Mouse (Mus musculus) C2C12 (cell line): ENCODE data around the gene Usp4. TPM values are rescaled to one million over a fixed set of nuclear protein-coding genes. Genes with fewer than 3 reads are reported as not detected.

Source experiments
- H3K27me3 ChIP-seq: one replicate; pipeline ENCODE4 v1.6.1; 2011; ENCODE audit not compliant: control insufficient read depth, insufficient read depth, insufficient read length
- H3K36me3 ChIP-seq: one replicate; pipeline ENCODE4 v1.6.1; 2011; ENCODE audit not compliant: control insufficient read depth, insufficient read depth
- H3K4me3 ChIP-seq: one replicate; pipeline ENCODE4 v1.5.1; 2011; ENCODE audit warnings: mild to moderate bottlenecking, control low read depth; ENCODE audit not compliant: poor library complexity, insufficient read depth, severe bottlenecking
- H3K79me2 ChIP-seq: one replicate; pipeline ENCODE4 v1.6.1; 2011; ENCODE audit not compliant: control insufficient read depth, insufficient read depth
- H3K79me3 ChIP-seq: one replicate; pipeline ENCODE4 v1.6.1; 2011; ENCODE audit warnings: low read depth, control low read depth
- H3ac ChIP-seq: one replicate; pipeline ENCODE3; 2011; ENCODE audit warnings: low read depth; ENCODE audit not compliant: control insufficient read depth, insufficient read length
- CEBPB ChIP-seq: IDR thresholded peaks from one replicate; pipeline ENCODE4 v1.6.1; 2011; ENCODE audit warnings: low read depth, mild to moderate bottlenecking, control low read depth, moderate library complexity
- CTCF ChIP-seq: IDR thresholded peaks from one replicate; pipeline ENCODE4 v1.5.1; 2011; ENCODE audit not compliant: control insufficient read depth, insufficient read depth, insufficient read length
- FOSL1 ChIP-seq: IDR thresholded peaks from one replicate; pipeline ENCODE4 v1.8.0; 2011; ENCODE audit warnings: mild to moderate bottlenecking, low read length; ENCODE audit not compliant: poor library complexity, insufficient read depth, severe bottlenecking
- MAX ChIP-seq: IDR thresholded peaks from one replicate; pipeline ENCODE4 v1.6.1; 2011; ENCODE audit warnings: mild to moderate bottlenecking, control low read depth
- MYOD1 ChIP-seq: IDR thresholded peaks from one replicate; pipeline ENCODE4 v1.6.1; 2011; ENCODE audit warnings: low read depth; ENCODE audit not compliant: control insufficient read depth, insufficient read length
- MYOG ChIP-seq: IDR thresholded peaks from one replicate; pipeline ENCODE4 v1.6.1; 2011; ENCODE audit not compliant: control insufficient read depth, insufficient read length; ENCODE audit errors: extremely low read depth
- USF1 ChIP-seq: IDR thresholded peaks from one replicate; pipeline ENCODE4 v1.6.1; 2011; ENCODE audit warnings: low read depth, mild to moderate bottlenecking, control low read depth, moderate library complexity
- long read RNA-seq, 2 experiments: library from polyadenylated mRNA; unstranded; transcript quantifications; one replicate each; pipeline ENCODE4 v2.0.0; 2019 to 2020
- polyA plus RNA-seq: library from polyadenylated mRNA; unstranded; fragments of >200 nt; fragmentation: generic; extraction: Trizol; gene quantifications from one replicate; pipeline ENCODE4 v1.2.1, GENCODE M21; 2012; ENCODE audit warnings: missing spikeins

The Usp4 gene
- 82.3 TPM for polyA plus RNA-seq
- long read RNA-seq, experiment 1, transcript Usp4-209 (21 exons, 3,436 nt), result minor isoform, 17 of 77 reads
- long read RNA-seq, experiment 1, transcript Usp4-201 (22 exons, 3,662 nt), result major isoform, 30 of 77 reads
- long read RNA-seq, experiment 1, partial matches to known transcripts, result 13 of 77 reads
- long read RNA-seq, experiment 1, other reads (novel, unspliced or antisense), result 15 of 77 reads
- long read RNA-seq, experiment 2, transcript Usp4-209 (21 exons, 3,436 nt), result minor isoform, 297 of 1,403 reads
- long read RNA-seq, experiment 2, transcript Usp4-201 (22 exons, 3,662 nt), result major isoform, 897 of 1,403 reads
- long read RNA-seq, experiment 2, partial matches to known transcripts, result 30 of 1,403 reads
- long read RNA-seq, experiment 2, other reads (novel, unspliced or antisense), result 179 of 1,403 reads

DNA sequence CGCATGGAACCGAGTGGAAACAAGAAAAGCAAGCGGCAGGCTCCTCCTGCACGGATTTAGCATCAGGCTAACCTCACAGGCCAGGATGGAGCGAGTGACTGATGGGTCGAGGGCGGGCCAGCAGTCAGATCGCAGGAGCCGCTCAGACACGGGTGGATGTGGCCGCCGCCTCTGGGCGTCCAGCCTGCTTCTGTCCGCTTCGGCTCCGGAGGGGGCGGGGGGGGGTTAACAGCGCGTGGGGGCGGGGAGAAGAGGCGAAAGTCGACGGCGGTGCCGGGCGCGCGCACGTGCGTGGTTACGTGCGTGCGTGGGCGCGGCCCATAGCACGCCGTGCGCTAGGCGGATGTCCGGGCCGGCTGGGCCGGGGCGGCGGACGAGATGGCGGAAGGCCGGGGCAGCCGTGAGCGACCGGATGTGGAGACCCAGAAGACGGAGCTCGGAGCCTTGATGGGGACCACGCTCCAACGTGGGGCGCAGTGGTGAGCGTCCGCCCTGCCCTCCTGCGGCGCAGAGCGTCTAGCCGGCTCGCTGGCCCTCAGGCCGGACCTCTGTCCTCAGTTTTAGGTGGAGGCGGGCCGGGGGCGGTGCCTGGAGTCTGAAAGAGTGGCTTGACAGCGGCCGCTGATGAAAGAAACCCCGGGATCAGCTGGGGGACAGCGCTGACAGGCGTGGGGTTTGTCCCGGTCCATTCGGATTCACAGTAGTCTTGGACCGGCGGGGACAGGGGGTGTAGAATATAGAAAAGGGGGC lies at the start of gene Usp4:
Gene Usp4 (plus strand): TSS at position 314 of the 750 bp plus-strand sequence.
- Histone ChIP-seq H3ac (peak within 1 kb of the TSS; percentile 96), H3K36me3 (peaks cover 29% of the 10 kb centered on the region), H3K79me3 (peaks cover 26% of the 10 kb centered on the region), H3K4me3 (peak within 1 kb of the TSS; percentile 74), H3K79me2 (peaks cover 35% of the 10 kb centered on the region), H3K27me3 (no peaks in the 10 kb centered on the region)
- TF ChIP-seq MAX (peak; percentile 37), CEBPB (no peak)

DNA sequence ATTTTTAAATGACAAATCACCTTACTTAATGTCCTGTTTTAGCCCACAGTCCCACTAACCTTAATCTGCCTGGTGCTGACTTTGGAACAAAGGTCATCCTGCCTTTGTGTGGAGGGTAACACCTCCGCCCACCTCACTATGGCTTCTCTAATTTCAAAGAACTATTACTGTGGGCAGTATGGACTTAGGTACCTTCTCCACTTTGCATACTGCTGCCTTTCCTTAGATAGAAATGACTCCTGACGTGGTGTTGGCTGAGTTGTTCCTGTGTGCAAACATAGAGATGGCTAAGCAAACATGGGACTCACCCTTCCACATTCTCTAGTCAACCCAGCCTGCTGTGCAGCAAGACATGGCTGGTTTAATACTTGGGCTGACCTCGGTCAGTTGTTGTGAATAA lies 45.8 kb upstream of the Usp4 start:
- H3K4me3 ChIP-seq, result no peak overlapping the region
- peaks cover 31% of the 10 kb centered on the region for H3K79me2 ChIP-seq
- no peak for TF ChIP-seq USF1
- no peak for TF ChIP-seq CTCF
- TF ChIP-seq MYOG, result no peak
- no peak for TF ChIP-seq MYOD1
- TF ChIP-seq FOSL1, result no peak
- TF ChIP-seq MAX, result no peak
- TF ChIP-seq CEBPB, result no peak
- peaks cover 9% of the 10 kb centered on the region for H3K79me3 ChIP-seq
- no peaks in the 10 kb centered on the region for H3K27me3 ChIP-seq
- H3ac ChIP-seq, result no peak overlapping the region
- H3K36me3 ChIP-seq, result peaks cover 16% of the 10 kb centered on the region

DNA sequence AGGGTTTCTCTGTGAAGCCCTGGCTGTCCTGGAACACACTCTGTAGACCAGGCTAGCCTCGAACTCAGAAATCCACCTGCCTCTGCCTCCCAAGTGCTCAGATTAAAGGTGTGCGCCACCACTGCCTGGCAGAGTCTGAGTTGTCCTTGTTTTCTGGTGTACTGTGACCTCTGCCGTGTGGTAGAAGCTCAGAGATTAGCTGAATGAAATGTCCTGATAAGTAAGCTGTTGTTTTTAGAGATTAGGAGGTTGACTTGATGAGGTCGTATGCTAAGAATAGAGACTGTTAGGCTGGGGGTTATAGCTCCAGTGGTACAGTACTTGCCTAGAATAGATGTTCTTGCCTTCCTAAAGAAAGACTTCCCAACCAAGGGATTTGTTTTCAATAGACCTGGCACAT lies 42.9 kb upstream of the Usp4 start:
- peak overlapping the region; percentile 83 for H3K4me3 ChIP-seq
- peaks cover 38% of the 10 kb centered on the region for H3K79me3 ChIP-seq

DNA sequence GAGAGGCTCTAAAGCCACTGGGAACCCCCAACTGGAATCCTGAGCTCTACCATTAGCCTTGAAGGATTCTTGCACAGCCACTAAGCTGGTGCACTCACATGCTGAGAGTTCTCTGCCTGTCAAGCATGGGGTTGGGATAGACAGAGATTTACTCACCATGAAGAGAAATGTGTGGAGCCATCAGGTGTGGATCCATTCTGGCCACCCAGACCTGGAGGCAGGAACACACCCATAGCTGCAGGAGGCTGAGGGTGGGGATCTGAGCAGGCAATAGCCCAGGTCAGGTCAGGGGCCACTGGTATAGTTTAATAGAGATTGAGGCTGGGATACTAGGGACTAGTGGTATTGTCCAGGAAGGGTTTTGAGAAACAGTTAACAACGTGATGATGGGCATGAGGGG lies 42.5 kb upstream of the Usp4 start:
- peaks cover 64% of the 10 kb centered on the region for H3K79me2 ChIP-seq
- H3K4me3 ChIP-seq, result peak overlapping the region; percentile 83
- TF ChIP-seq FOSL1, result no peak
- no peak for TF ChIP-seq MAX
- no peak for TF ChIP-seq USF1
- no peak for TF ChIP-seq CEBPB
- no peak for TF ChIP-seq MYOG
- no peak for TF ChIP-seq CTCF
- no peak for TF ChIP-seq MYOD1
- H3ac ChIP-seq, result peak overlapping the region; percentile 94
- no peaks in the 10 kb centered on the region for H3K27me3 ChIP-seq
- peaks cover 22% of the 10 kb centered on the region for H3K36me3 ChIP-seq
- H3K79me3 ChIP-seq, result peaks cover 42% of the 10 kb centered on the region

More for the DNA sequence above, 42.9 kb upstream of the Usp4 start:
- Histone ChIP-seq H3K27me3 (no peaks in the 10 kb centered on the region), H3ac (no peak overlapping the region), H3K79me2 (peaks cover 60% of the 10 kb centered on the region), H3K36me3 (peaks cover 22% of the 10 kb centered on the region)
- TF ChIP-seq CTCF, result no peak
- TF ChIP-seq MAX, result no peak

DNA sequence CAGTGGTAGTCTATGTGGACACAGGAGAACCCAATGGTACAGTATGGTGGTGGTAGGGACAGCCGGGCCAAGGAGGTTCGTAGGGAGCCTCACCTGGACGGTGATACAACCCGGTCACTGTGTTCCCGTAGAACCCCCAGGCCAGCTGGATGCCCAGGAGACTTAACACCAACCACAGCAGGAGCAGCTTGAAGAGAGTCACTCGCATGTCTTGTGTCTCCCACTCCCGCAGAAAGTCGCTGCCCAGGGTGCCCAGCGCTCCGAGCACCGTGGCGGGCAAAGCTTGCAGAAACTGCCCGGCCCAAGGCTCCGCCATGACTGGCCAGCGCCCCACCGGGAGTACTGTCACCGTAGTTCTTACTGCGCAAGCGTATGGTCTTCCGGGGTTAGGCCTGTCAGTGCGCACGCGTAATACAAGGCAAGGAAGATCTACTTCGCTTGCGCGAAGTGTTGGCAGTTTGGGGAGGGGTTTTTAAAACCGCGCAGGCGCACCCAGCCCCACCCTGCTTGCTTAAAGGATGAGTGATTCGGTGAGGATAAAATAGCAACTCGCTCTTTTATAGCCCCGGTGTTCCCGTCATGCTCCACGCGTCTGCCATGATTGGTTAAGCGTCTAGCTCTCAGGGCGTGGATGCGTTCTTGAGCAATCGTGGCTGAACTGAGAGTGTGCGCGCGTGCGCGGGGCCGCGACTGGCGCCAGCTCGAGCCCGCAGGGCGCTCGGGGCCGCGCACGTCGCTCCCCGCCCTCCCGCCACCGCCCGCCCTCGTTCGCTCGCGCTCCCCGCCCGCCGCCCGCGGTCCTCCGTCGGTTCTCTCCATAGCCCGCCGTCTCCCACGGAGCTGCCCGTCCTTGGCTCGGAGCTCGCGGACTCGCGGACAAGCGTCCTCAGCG lies 41.8 kb upstream of the Usp4 start, which contains the start of the genes Rhoa and Tcta:
Gene Rhoa (plus strand): TSS at position 501 of the 892 bp plus-strand sequence.
Gene Tcta (minus strand): TSS at position 532 of the 892 bp plus-strand sequence.
- Histone ChIP-seq H3K79me3 (peaks cover 49% of the 10 kb centered on the region), H3K27me3 (no peaks in the 10 kb centered on the region), H3ac (peak within 1 kb of the TSS; percentile 94), H3K4me3 (peak within 1 kb of the TSS; percentile 83), H3K79me2 (peaks cover 71% of the 10 kb centered on the region), H3K36me3 (peaks cover 22% of the 10 kb centered on the region)
- TF ChIP-seq MYOG, result no peak
- TF ChIP-seq CEBPB, result peak; percentile 97
- TF ChIP-seq USF1, result no peak
